Comparison of ENCODE assay signal across 11 mouse cellular contexts in the genomic region with DNA sequence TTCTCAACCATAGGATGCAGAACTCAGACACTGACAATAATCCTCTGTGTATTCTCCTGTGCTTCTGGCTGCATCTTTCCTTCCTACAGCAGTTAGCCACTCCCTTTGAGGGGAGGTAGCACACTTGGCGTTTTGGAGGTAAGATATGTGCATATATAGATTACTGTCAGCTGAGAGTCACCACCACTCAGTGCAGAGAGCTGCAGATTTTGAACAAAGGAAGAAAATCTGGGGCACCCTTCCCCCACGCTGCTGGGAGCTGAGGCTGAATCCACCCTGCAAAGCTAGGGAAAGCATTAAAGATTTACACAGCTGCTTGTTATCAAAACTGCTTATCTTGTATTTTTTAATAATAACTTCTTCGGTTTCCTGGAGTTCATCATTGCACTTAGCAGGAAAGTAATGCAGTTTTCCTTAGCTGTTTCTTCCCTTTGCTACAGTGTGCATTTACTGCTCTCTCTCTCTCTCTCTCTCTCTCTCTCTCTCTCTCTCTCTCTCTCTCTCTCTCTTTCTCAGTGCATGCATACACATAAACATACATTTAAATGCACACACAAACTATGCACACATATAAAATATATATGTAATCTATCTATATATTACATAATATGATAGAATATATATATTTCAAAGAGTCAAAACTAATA.
A peak's percentile ranks its signal among the peaks of the same experiment; 100 is the strongest.
DNase-seq lines count a peak whose midpoint lies in the region; ATAC-seq and TF ChIP-seq lines count a peak whose summit lies in the region.
"Had no signal": no experiment of that assay in that cellular context is flagged by ENCODE, and none has a peak within 500 bp of the region (broad histone marks: within the 10 kb centered on the region; RNA-seq: fewer than 3 reads in every experiment).

No protein-coding gene starts in this region.

- no peaks in the 10 kb centered on the region for H3K27me3 ChIP-seq in forebrain, embryonic 14.5 days (replicated peaks; ENCODE audit: control insufficient read depth, insufficient read depth, low read length)
- H3K27me3 ChIP-seq in heart, adult 2 months (ENCODE audit: control insufficient read depth, insufficient read depth, low read length) = no peaks in the 10 kb centered on the region

- TF ChIP-seq CTCF in left cerebral cortex, adult 2 months (IDR thresholded peaks at IDR 0.05) = no peak
- TF ChIP-seq CTCF in heart, adult 2 months (IDR thresholded peaks at IDR 0.05) = no peak

- 27% methylated on average over 3 of the region's 3 CpGs for WGBS in forebrain, embryonic 14.5 days
- WGBS in heart, adult 2 months = 31% methylated on average over 3 of the region's 3 CpGs

- ATAC-seq in forebrain, embryonic 14.5 days = peak; percentile 86

- H3K27ac ChIP-seq in forebrain, embryonic 14.5 days (ENCODE audit: low read depth, low read length) = peak overlapping the region; percentile 68
- H3K27ac ChIP-seq in left cerebral cortex, adult 2 months = peak overlapping the region; percentile 55
- H3K27ac ChIP-seq in heart, adult 2 months = no peak overlapping the region

- no peak overlapping the region for H3K4me3 ChIP-seq in forebrain, embryonic 14.5 days (ENCODE audit: low read depth, low read length)
- no peak overlapping the region for H3K4me3 ChIP-seq in left cerebral cortex, adult 2 months
- no peak overlapping the region for H3K4me3 ChIP-seq in heart, adult 2 months
- H3K4me3 ChIP-seq: erythroblast, embryonic 14.5 days had no signal

- no peak for TF ChIP-seq POLR2A in heart, adult 2 months (IDR thresholded peaks at IDR 0.05; ENCODE audit: insufficient read depth, low read depth, low read length)

- no peaks in the 10 kb centered on the region for H3K4me1 ChIP-seq in forebrain, embryonic 14.5 days (ENCODE audit: control insufficient read depth, insufficient read depth, low read length)
- no peaks in the 10 kb centered on the region for H3K4me1 ChIP-seq in heart, adult 2 months (ENCODE audit: control insufficient read depth, insufficient read depth, low read length)

- DNase-seq in cerebellum, postnatal 10 days = peak; percentile 24 to 28
- no peak for DNase-seq in cerebellum, adult 11-12 months
- DNase-seq in forebrain, embryonic 14.5 days (ENCODE audit: low spot score) = peak; percentile 74
- peak; percentile 21 to 35 for DNase-seq in left cerebral cortex, adult 2 months (ENCODE audit: extremely low spot score in 1 of 2, low spot score in 2 of 2)
- peak; percentile 76 for DNase-seq in retina, postnatal 1 day
- DNase-seq in urinary bladder, postnatal 4 days (ENCODE audit: low spot score in 2 of 2) = no peak
- no peak for DNase-seq in heart, adult 2 months
- no peak for DNase-seq in kidney, adult 18-20 months
- DNase-seq: heart, postnatal 10 days; lung, postnatal 36 days had no signal

- intact Hi-C loops in left cerebral cortex, adult 2 months (cut with DNase I) = no loop called here
- intact Hi-C loops in heart, adult 2 months (cut with DNase I) = no loop called here

- no peak overlapping the region; the same call in 1 of the 2 replicates for H3K9ac ChIP-seq in forebrain, embryonic 14.5 days (ENCODE audit: low read length)
- no peak overlapping the region for H3K9ac ChIP-seq in heart, adult 2 months (ENCODE audit: low read depth, low read length)

- no peaks in the 10 kb centered on the region for H3K36me3 ChIP-seq in forebrain, embryonic 14.5 days (ENCODE audit: control insufficient read depth, insufficient read depth, low read length)
- no peaks in the 10 kb centered on the region for H3K36me3 ChIP-seq in heart, adult 2 months (ENCODE audit: control insufficient read depth, insufficient read depth, low read length)

- H3K4me2 ChIP-seq in forebrain, embryonic 14.5 days (ENCODE audit: low read length) = no peak overlapping the region

- no peaks in the 10 kb centered on the region for H3K79me2 ChIP-seq in heart, adult 2 months (replicated peaks; ENCODE audit: control insufficient read depth, insufficient read depth, low read length)

- no peaks in the 10 kb centered on the region for H3K9me3 ChIP-seq in forebrain, embryonic 14.5 days (replicated peaks; ENCODE audit: control insufficient read depth, low read length)

- no peak for TF ChIP-seq EP300 in heart, adult 2 months (IDR thresholded peaks at IDR 0.05; ENCODE audit: insufficient read depth, low read depth, low read length)

Comparison
In these comparisons a context has a peak if more than half of its experiments do, and no peak if none do; other contexts are left out.
1. DNase-seq: peak in cerebellum, postnatal 10 days (2 of 2), forebrain, embryonic 14.5 days (single experiment), left cerebral cortex, adult 2 months (2 of 2) and retina, postnatal 1 day (single experiment); none in cerebellum, adult 11-12 months (single experiment), urinary bladder, postnatal 4 days (0 of 2), heart, adult 2 months (0 of 2) and kidney, adult 18-20 months (single experiment).